ENCODE assay signal across 28 mouse cellular contexts in genomic region chr15:85553421-85553820, GRCm38 (mm10). TPM values are rescaled to one million over a fixed set of nuclear protein-coding genes. Genes with fewer than 3 reads are reported as not detected.
"Had no signal": no experiment of that assay in that cellular context is flagged by ENCODE, and none has a peak within 500 bp of the region (broad histone marks: within the 10 kb centered on the region; RNA-seq: fewer than 3 reads in every experiment).

No protein-coding gene starts in this region.

- H3K4me3 ChIP-seq: heart, embryonic 10.5 days; heart, embryonic 12.5 days; hindbrain, embryonic 10.5 days; hindbrain, embryonic 12.5 days; intestine, embryonic 15.5 days; layer of hippocampus, adult 2 months; left cerebral cortex, adult 2 months; limb, embryonic 13.5 days had no signal

- H3K36me3 ChIP-seq: heart, embryonic 10.5 days; heart, embryonic 12.5 days; intestine, embryonic 15.5 days; limb, embryonic 13.5 days had no signal

- H3K4me1 ChIP-seq: hindbrain, embryonic 10.5 days; hindbrain, embryonic 12.5 days; intestine, embryonic 15.5 days; limb, embryonic 13.5 days had no signal

- H3K27me3 ChIP-seq: intestine, embryonic 15.5 days had no signal

- DNase-seq: gastrocnemius, postnatal 14 days; heart, adult 18-20 months; heart, postnatal 10 days; heart, postnatal 4 days; kidney, adult 18-20 months; kidney, adult 8-10 months; kidney, postnatal 10 days; kidney, postnatal 25 days; kidney, postnatal 4 days; liver had no signal

- ATAC-seq: hindbrain, embryonic 16.5 days; inflammation-experienced regulatory T-cells, adult 6 months; intestine, embryonic 15.5 days; intestine, postnatal 0 days had no signal

- H3K9ac ChIP-seq: heart, embryonic 12.5 days; hindbrain, embryonic 12.5 days; hindbrain, embryonic 14.5 days; intestine, embryonic 15.5 days; limb, embryonic 13.5 days had no signal

- H3K9me3 ChIP-seq: heart, embryonic 10.5 days; heart, embryonic 12.5 days; hindbrain, embryonic 10.5 days; hindbrain, embryonic 12.5 days; intestine, embryonic 15.5 days; limb, embryonic 13.5 days had no signal

- H3K4me2 ChIP-seq: heart, embryonic 12.5 days; hindbrain, embryonic 12.5 days; hindbrain, embryonic 14.5 days; intestine, embryonic 15.5 days; limb, embryonic 13.5 days; liver, embryonic 11.5 days had no signal

- H3K27ac ChIP-seq: heart, embryonic 10.5 days; hindbrain, embryonic 10.5 days; hindbrain, embryonic 12.5 days; hindbrain, embryonic 14.5 days; intestine, embryonic 15.5 days; layer of hippocampus, adult 2 months; left cerebral cortex, adult 2 months; limb, embryonic 13.5 days had no signal

RNA-seq across cellular contexts. Expression of gene Wnt7b, which starts 28.9 kb away (rescaled TPM):
- polyA plus RNA-seq: inflammation-experienced regulatory T-cells, adult 6 months had no signal

RNA-seq across cellular contexts. Expression of gene 7530416G11Rik, which starts 50.4 kb away (rescaled TPM):
- polyA plus RNA-seq: heart, embryonic 10.5 days; heart, embryonic 12.5 days; heart, embryonic 14.5 days; heart, embryonic 16.5 days; hindbrain, embryonic 10.5 days; hindbrain, embryonic 12.5 days; hindbrain, embryonic 14.5 days; hindbrain, embryonic 16.5 days; inflammation-experienced regulatory T-cells, adult 6 months; intestine, embryonic 15.5 days; intestine, postnatal 0 days; kidney, embryonic 14.5 days; kidney, embryonic 16.5 days; limb, embryonic 11.5 days; limb, embryonic 13.5 days; liver, embryonic 11.5 days had no signal
